Mouse (Mus musculus) stomach, postnatal 0 days (tissue): ENCODE measurements around the gene Lta.

ENCODE experiments used
- CTCF ChIP-seq: IDR thresholded peaks from 2 replicates; pipeline ENCODE4 v1.5.1; 2016; ENCODE audit warnings: antibody characterized with exemption, low read depth, mild to moderate bottlenecking, moderate library complexity
- EP300 ChIP-seq: optimal IDR thresholded peaks from 2 replicates; pipeline ENCODE3; 2016; ENCODE audit warnings: antibody characterized with exemption

GRCm38 (mm10) chr17:35159638-35160037 is 45.5 kb downstream of the Lta start:
- no peak for TF ChIP-seq EP300
- TF ChIP-seq CTCF: no peak
